Mouse (Mus musculus) embryonic stem cell, embryonic (primary cell): ENCODE data around the gene Rbm5.

Source experiments
- CTCF ChIA-PET, 4 experiments: fragments of 300-600 bp in 2 of 4; fragments of 350-600 bp in 2 of 4; sonication (Branson Sonifier 250); formaldehyde crosslinking; loops; one replicate each; lab custom pipeline; 2022; ENCODE audit warnings: inconsistent platforms in 2 of 4; lab: Charles Lee
- POLR2A ChIA-PET, 4 experiments: fragments of 300-600 bp in 2 of 4; fragments of 350-600 bp in 2 of 4; sonication (Branson Sonifier 250); formaldehyde crosslinking; loops; one replicate each; lab custom pipeline; 2022; ENCODE audit warnings: antibody characterized with exemption in 4 of 4, inconsistent platforms in 1 of 4; lab: Charles Lee

Gene Rbm5

GRCm38 (mm10) chr9:107697811-107698521 lies 72.8 kb downstream of the Rbm5 start:
- ChIA-PET POLR2A (interaction anchor here in 3 of 4 experiments (0.5 to 1.8 kb wide), 8 partner anchors 9 to 173 kb away, joined by 3 to 6 read pairs (median 3); no protein-coding TSS in a partner anchor), CTCF (interaction anchor here (0.6 to 2.0 kb wide), 11 partner anchors 11 to 1253 kb away, joined by 3 to 7 read pairs (median 4); no protein-coding TSS in a partner anchor)

GRCm38 (mm10) chr9:107696845-107697610 lies 73.8 kb downstream of the Rbm5 start:
- POLR2A ChIA-PET: interaction anchor here in 3 of 4 experiments (0.9 to 1.8 kb wide), 9 partner anchors 9 to 122 kb away, joined by 3 to 6 read pairs (median 3); no protein-coding TSS in a partner anchor
- CTCF ChIA-PET: interaction anchor here (0.6 to 1.9 kb wide), 13 partner anchors 12 to 127 kb away, joined by 3 to 7 read pairs (median 3); no protein-coding TSS in a partner anchor

GRCm38 (mm10) chr9:107696106-107696479 lies 74.7 kb downstream of the Rbm5 start:
- ChIA-PET POLR2A (interaction anchor here in 3 of 4 experiments (0.8 to 1.8 kb wide), 9 partner anchors 8 to 39 kb away, joined by 3 to 6 read pairs (median 3); no protein-coding TSS in a partner anchor), CTCF (interaction anchor here in 3 of 4 experiments (0.6 to 1.7 kb wide), 10 partner anchors 11 to 124 kb away, joined by 3 to 6 read pairs (median 4); no protein-coding TSS in a partner anchor)

GRCm38 (mm10) chr9:107695441-107696105 lies 75.2 kb downstream of the Rbm5 start:
- POLR2A ChIA-PET: interaction anchor here in 2 of 4 experiments (0.8 to 1.8 kb wide), 6 partner anchors 8 to 40 kb away, joined by 3 to 4 read pairs (median 3); no protein-coding TSS in a partner anchor
- CTCF ChIA-PET: interaction anchor here in 2 of 4 experiments (0.8 to 1.7 kb wide), 6 partner anchors 10 to 44 kb away, joined by 3 to 6 read pairs (median 4); no protein-coding TSS in a partner anchor

GRCm38 (mm10) chr9:107694627-107695026 lies 76.2 kb downstream of the Rbm5 start:
- CTCF ChIA-PET: interaction anchor here in 2 of 4 experiments (0.5 to 1.2 kb wide), 2 partner anchors 9 to 30 kb away, joined by 4 to 8 read pairs; no protein-coding TSS in a partner anchor
- POLR2A ChIA-PET: interaction anchor here in 2 of 4 experiments (1.0 to 2.0 kb wide), 4 partner anchors 9 to 37 kb away, joined by 3 to 9 read pairs (median 3); no protein-coding TSS in a partner anchor

GRCm38 (mm10) chr9:107693433-107693987 lies 77.3 kb downstream of the Rbm5 start:
- ChIA-PET CTCF (interaction anchor here in 3 of 4 experiments (0.6 to 3.9 kb wide), 18 partner anchors 8 to 309 kb away, joined by 3 to 24 read pairs (median 3); no protein-coding TSS in a partner anchor), POLR2A (interaction anchor here in 3 of 4 experiments (0.6 to 2.0 kb wide), 14 partner anchors 8 to 179 kb away, joined by 3 to 9 read pairs (median 4); partner anchors contain the start of genes Gnai2 (in 2 of the 3) and Sema3f (in 1 of the 3))

- CTCF ChIA-PET: interaction anchor here in 3 of 4 experiments (0.7 to 3.9 kb wide), 11 partner anchors 8 to 306 kb away, joined by 3 to 24 read pairs (median 4); no protein-coding TSS in a partner anchor
- POLR2A ChIA-PET: interaction anchor here in 3 of 4 experiments (0.6 to 2.1 kb wide), 13 partner anchors 9 to 142 kb away, joined by 3 to 9 read pairs (median 4); partner anchors contain the start of genes Gnai2 (in 2 of the 3) and Sema3f (in 1 of the 3)
These were observed 78.0 kb downstream of the Rbm5 start for GRCm38 (mm10) chr9:107692785-107693184.

- POLR2A ChIA-PET: interaction anchor here in 2 of 4 experiments (0.6 to 2.7 kb wide), 9 partner anchors 11 to 362 kb away, joined by 3 to 9 read pairs (median 3); no protein-coding TSS in a partner anchor
- CTCF ChIA-PET: interaction anchor here in 2 of 4 experiments (0.9 to 3.9 kb wide), 4 partner anchors 8 to 24 kb away, joined by 3 to 24 read pairs (median 3); no protein-coding TSS in a partner anchor
These were observed 80.4 kb downstream of the Rbm5 start for GRCm38 (mm10) chr9:107690391-107690790.
